Mouse (Mus musculus): ENCODE results near the gene Phka1.

The Phka1 gene

DNA sequence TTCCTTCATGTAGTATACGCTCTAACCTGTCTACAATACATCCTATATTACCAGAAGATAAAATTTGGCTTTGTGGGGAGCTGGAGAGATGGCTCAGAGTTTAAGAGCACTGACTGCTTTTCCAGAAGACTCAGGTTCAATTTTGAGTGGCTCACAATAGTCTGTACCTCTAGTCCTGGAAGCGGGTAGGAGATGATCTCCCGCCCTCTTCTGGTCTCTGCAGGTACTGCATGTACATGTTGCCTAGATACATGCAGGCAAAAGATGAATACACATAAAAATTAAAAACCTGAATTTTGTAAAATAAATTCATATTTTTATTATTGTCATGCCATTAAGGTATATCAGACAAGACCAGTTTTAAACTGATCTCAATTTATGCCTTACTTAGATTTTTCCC lies 167.3 kb downstream of the Phka1 start:
- in situ Hi-C loops (cut with MboI, MseI): loop anchor here (5.0 to 25.0 kb wide), 2 partner anchors 259 to 961 kb away; no protein-coding TSS in a partner anchor

DNA sequence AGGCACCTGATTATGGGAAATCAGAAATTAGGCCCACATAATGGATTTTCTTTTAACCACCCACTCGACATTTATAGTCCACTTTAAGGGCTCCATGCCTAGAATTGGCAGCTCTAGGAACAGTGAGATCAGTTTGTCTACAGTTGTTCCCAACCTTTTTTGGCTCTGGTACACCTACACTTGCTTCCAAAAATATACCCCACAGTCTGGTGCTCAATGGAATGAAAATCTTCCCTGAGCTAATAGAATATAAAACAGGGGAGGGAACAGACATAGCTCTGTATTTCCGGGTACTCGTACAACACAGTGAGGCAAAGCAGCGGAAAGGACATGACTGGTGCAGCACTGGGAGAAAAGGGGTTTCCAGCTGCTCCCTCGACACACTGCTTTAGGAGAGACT lies 168.5 kb downstream of the Phka1 start:
- in situ Hi-C loops (cut with MboI, MseI): loop anchor here (5.0 to 25.0 kb wide), 2 partner anchors 258 to 962 kb away; no protein-coding TSS in a partner anchor
